Mouse (Mus musculus): ENCODE measurements at regions not wholly inside any gene's neighbourhood (a gene's known extent, or its start where the extent isn't known, plus 50 kb on each side); places are given as distances from the start of the nearest gene placed in this dataset.

- no peak for TF ChIP-seq SMC3 (IDR thresholded peaks at IDR 0.05; ENCODE audit: low read depth, low read length)
- TF ChIP-seq POLR2AphosphoS2 (IDR thresholded peaks at IDR 0.05; ENCODE audit: low read length) = no peak
These were observed 67.5 kb downstream of the Dusp6 start for GRCm38 (mm10) chr10:99330519-99330918.

All from MEL (cell line).